ENCODE assay signal across 15 mouse cellular contexts in genomic region chr9:47728852-47729251, GRCm38 (mm10).
DNase-seq lines count a peak whose midpoint lies in the region; ATAC-seq lines count a peak whose summit lies in the region.
"Had no signal": no experiment of that assay in that cellular context is flagged by ENCODE, and none has a peak within 500 bp of the region (broad histone marks: within the 10 kb centered on the region; RNA-seq: fewer than 3 reads in every experiment).

No protein-coding gene starts in this region.

- no peak overlapping the region; the same call in 1 of the 2 replicates for H3K9ac ChIP-seq in midbrain, embryonic 16.5 days (ENCODE audit: low read depth, low read length)
- H3K9ac ChIP-seq: heart, embryonic 15.5 days; kidney, embryonic 15.5 days had no signal

- H3K27ac ChIP-seq in midbrain, embryonic 16.5 days (ENCODE audit: low read length), result peak overlapping the region; percentile 65
- H3K27ac ChIP-seq: heart, embryonic 15.5 days; kidney, embryonic 15.5 days; macrophage had no signal

- no peaks in the 10 kb centered on the region for H3K27me3 ChIP-seq in midbrain, embryonic 16.5 days (ENCODE audit: control insufficient read depth, insufficient read depth, low read depth, low read length)
- H3K27me3 ChIP-seq: heart, embryonic 15.5 days; kidney, embryonic 15.5 days had no signal

- H3K9me3 ChIP-seq in midbrain, embryonic 16.5 days (replicated peaks; ENCODE audit: control insufficient read depth, low read length, poor library complexity, severe bottlenecking), result no peaks in the 10 kb centered on the region
- H3K9me3 ChIP-seq: heart, embryonic 15.5 days; kidney, embryonic 15.5 days had no signal

- WGBS in midbrain, embryonic 16.5 days, result 29% methylated on average over 5 of the region's 5 CpGs

- peaks cover 30% of the 10 kb centered on the region for H3K4me1 ChIP-seq in midbrain, embryonic 16.5 days (ENCODE audit: control insufficient read depth, insufficient read depth, low read length)
- H3K4me1 ChIP-seq: heart, embryonic 15.5 days had no signal

- H3K36me3 ChIP-seq in midbrain, embryonic 16.5 days (ENCODE audit: control insufficient read depth, insufficient read depth, low read length), result no peaks in the 10 kb centered on the region
- H3K36me3 ChIP-seq: heart, embryonic 15.5 days; kidney, embryonic 15.5 days had no signal

- no peak overlapping the region for H3K4me2 ChIP-seq in midbrain, embryonic 16.5 days (ENCODE audit: low read length)
- H3K4me2 ChIP-seq: heart, embryonic 15.5 days; kidney, embryonic 15.5 days had no signal

- ATAC-seq in midbrain, embryonic 16.5 days, result no peak
- no peak for ATAC-seq in megakaryocyte, adult 5-6 weeks (ENCODE audit: poor library complexity, severe bottlenecking)
- ATAC-seq: CD4-positive, CD25-positive, alpha-beta regulatory T cell, adult 4 months had no signal

- no peak overlapping the region for H3K4me3 ChIP-seq in midbrain, embryonic 16.5 days (ENCODE audit: low read depth, low read length)
- H3K4me3 ChIP-seq: heart, embryonic 15.5 days; kidney, embryonic 15.5 days had no signal

- DNase-seq in layer of hippocampus, adult 18-20 months (ENCODE audit: low spot score in 2 of 2), result peak; percentile 43 to 75
- no peak for DNase-seq in layer of hippocampus, postnatal 36 days
- DNase-seq in right cerebral cortex, postnatal 10 days (ENCODE audit: low spot score in 2 of 2), result peak; percentile 62 to 66
- no peak for DNase-seq in right cerebral cortex, postnatal 25 days
- no peak for DNase-seq in adrenal gland, adult 2 months
- DNase-seq: adrenal gland, postnatal 36 days; cerebellum, adult 18-20 months; liver; lung, adult 2 months had no signal

Comparison
In these comparisons a context has a peak if more than half of its experiments do, and no peak if none do; other contexts are left out.
1. DNase-seq: peak in layer of hippocampus, adult 18-20 months (2 of 2) and right cerebral cortex, postnatal 10 days (2 of 2); none in layer of hippocampus, postnatal 36 days (0 of 2), right cerebral cortex, postnatal 25 days (single experiment) and adrenal gland, adult 2 months (single experiment).